Mouse (Mus musculus) lung, embryonic 16.5 days (tissue): ENCODE data around the gene Dip2b. TPM values are rescaled to one million over a fixed set of nuclear protein-coding genes. Genes with fewer than 3 reads are reported as not detected.

Experiments
- ATAC-seq: fragments of 200-750 bp; cut with Nextera tagmentation; 2 replicates; pipeline ENCODE4 v1.8.0; 2017; ENCODE audit warnings: low read depth, mild to moderate bottlenecking, moderate library complexity
- H3K27ac ChIP-seq: fragments of 300-500 bp; sonication (generic); 2 replicates; pipeline ENCODE4 v1.5.1; 2014; ENCODE audit warnings: mild to moderate bottlenecking, control low read depth, low read length
- H3K27me3 ChIP-seq: fragments of 300-500 bp; sonication (generic); 2 replicates; pipeline ENCODE4 v1.6.1; 2014; ENCODE audit warnings: low read depth, low read length, mixed read lengths; ENCODE audit not compliant: control insufficient read depth, insufficient read depth
- H3K36me3 ChIP-seq: fragments of 300-500 bp; sonication (generic); 2 replicates; pipeline ENCODE4 v1.6.1; 2014; ENCODE audit warnings: low read length; ENCODE audit not compliant: control insufficient read depth, insufficient read depth
- H3K4me1 ChIP-seq: fragments of 300-500 bp; sonication (generic); replicated peaks from 2 replicates; pipeline ENCODE4 v1.6.1; 2014; ENCODE audit warnings: low read length, mixed read lengths; ENCODE audit not compliant: control insufficient read depth, insufficient read depth
- H3K4me2 ChIP-seq: fragments of 300-500 bp; sonication (generic); 2 replicates; pipeline ENCODE4 v1.6.1; 2014; ENCODE audit warnings: low read depth, low read length, control low read depth
- H3K4me3 ChIP-seq: fragments of 300-500 bp; sonication (generic); 2 replicates; pipeline ENCODE4 v1.5.1; 2014; ENCODE audit warnings: mild to moderate bottlenecking, low read length, control low read depth
- H3K9ac ChIP-seq: fragments of 300-500 bp; sonication (generic); 2 replicates; pipeline ENCODE4 v1.6.1; 2014; ENCODE audit warnings: low read length, control low read depth
- H3K9me3 ChIP-seq: fragments of 300-500 bp; sonication (generic); 2 replicates; pipeline ENCODE4 v1.6.1; 2016; ENCODE audit warnings: low read length; ENCODE audit not compliant: control insufficient read depth
- WGBS: fragments of 180-500 bp; shearing (Covaris S2); extraction: QIAGEN DNeasy Blood & Tissue Kit; methylation state at CpG from one replicate; pipeline ENCODE4 v1.1.7; 2014; 5-methylcytosine and 5-hydroxymethylcytosine counted together
- polyA plus RNA-seq: library from polyadenylated mRNA; unstranded; fragments of >200 nt; fragmentation: Nextera tagmentation; extraction: Ambion mirVana; gene quantifications from 2 replicates; pipeline ENCODE4 v1.2.1, GENCODE M21; 2015

The Dip2b gene
- polyA plus RNA-seq, 1 experiment from 2014 or later = 10.4 TPM

DNA sequence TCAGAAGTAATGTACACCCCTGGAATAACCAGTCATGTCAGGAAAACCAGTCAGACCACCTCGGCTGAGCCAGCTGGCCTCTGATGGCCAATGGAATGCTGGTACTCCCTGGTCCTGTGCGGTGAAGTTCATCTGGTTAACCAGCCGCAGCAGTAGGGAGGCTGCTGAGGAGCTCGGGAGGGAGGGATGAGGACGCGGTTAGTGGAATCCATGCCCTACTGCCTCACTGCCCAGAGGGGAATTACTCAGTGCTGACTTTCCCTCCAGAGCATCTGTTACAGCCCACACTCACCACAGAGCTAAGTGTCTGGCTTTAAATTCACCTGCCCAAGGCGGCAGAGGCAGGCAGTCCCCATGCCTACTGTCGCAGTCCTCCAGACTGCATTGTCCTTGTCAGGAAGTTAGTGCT lies 51.2 kb downstream of the Dip2b start:
- Histone ChIP-seq H3K36me3 (no peaks in the 10 kb centered on the region), H3K4me2 (0 out of 2 replicates have a peak overlapping the region, but pooled peaks have one; percentile 16), H3K9me3 (no peaks in the 10 kb centered on the region), H3K4me3 (no peak overlapping the region), H3K9ac (no peak overlapping the region), H3K27me3 (no peaks in the 10 kb centered on the region), H3K4me1 (peaks cover 17% of the 10 kb centered on the region), H3K27ac (peak overlapping the region; percentile 67)
- 28% methylated on average over 8 of the region's 8 CpGs for WGBS
- peak; percentile 93 for ATAC-seq

GRCm38 (mm10) chr15:100091818-100092217 lies 53.4 kb downstream of the Dip2b start:
- peak overlapping the region; percentile 15; the same call in 1 of the 2 replicates for H3K4me2 ChIP-seq
- H3K4me1 ChIP-seq = peaks cover 20% of the 10 kb centered on the region
- H3K27me3 ChIP-seq = no peaks in the 10 kb centered on the region
- no peak overlapping the region for H3K4me3 ChIP-seq
- ATAC-seq = no peak; the same call in 1 of the 2 replicates
- no peak overlapping the region for H3K27ac ChIP-seq
- H3K9ac ChIP-seq = no peak overlapping the region
- no peaks in the 10 kb centered on the region for H3K36me3 ChIP-seq
- WGBS = 44% methylated on average over 8 of the region's 8 CpGs
- H3K9me3 ChIP-seq = no peaks in the 10 kb centered on the region

DNA sequence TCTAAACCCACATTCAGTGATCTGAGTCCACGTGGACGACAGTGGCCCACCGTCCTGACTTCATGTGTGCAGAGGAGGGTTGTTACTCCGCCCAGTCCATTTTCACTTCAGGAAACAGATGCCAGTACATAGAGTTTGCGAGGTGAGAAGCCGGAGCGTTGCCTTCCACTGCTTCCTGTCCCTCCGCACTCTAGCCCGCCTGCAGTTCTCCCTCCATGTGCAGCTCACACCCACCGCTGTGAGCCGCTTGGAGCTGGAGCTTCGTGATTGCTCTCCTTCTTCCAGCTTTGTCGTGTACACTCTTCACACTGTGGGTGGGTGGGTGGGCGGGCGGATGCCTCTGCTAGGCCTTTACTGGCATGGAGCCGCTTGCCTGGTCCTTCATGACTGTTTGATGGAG lies 53.8 kb downstream of the Dip2b start:
- H3K27ac ChIP-seq = no peak overlapping the region
- ATAC-seq = peak; percentile 16; the same call in 1 of the 2 replicates
- H3K4me2 ChIP-seq = peak overlapping the region; percentile 15; the same call in 1 of the 2 replicates

DNA sequence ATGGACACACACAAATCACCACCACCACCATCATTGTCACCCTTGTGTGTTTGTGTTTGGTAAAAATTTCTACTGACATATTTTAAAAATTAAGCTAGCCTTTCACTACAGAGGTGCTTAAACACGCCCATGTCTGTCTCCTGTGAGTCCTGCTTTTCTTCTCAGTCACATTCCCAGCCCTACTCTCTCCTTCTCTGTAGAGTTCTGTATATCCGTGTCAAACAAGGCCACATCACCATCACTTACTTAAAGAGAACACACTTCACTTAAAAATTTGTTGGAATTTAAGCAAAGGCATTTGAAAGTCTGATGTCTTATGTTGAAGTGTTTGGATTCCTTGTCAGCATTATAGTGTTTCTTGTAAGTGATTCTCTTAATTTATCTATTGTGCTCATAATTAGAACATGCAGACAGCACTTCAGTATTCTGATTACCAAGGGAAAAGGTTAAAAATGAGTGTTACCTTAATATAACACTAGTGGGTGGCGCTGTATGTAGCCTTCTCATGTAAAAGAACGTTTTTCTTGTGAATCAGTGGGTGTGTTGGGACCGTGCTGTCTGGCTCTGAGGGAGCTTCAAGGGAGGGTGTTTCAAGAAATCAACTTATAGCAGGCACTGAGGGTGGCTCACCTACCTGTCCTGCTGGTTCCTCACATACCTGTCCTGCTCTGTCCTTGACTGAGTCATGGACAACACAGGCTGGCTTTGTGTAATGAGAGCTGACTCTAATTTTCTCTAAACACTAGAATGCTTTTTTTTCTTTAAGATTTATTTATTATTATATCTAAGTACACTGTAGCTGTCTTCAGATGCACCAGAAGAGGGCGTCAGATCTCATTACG lies 58.3 kb downstream of the Dip2b start:
- H3K9ac ChIP-seq = no peak overlapping the region
- H3K36me3 ChIP-seq = no peaks in the 10 kb centered on the region; the same call in 1 of the 2 replicates
- no peak for ATAC-seq
- WGBS = 59% methylated on average over 7 of the region's 7 CpGs
- H3K27ac ChIP-seq = no peak overlapping the region; the same call in 1 of the 2 replicates
- peaks cover 21% of the 10 kb centered on the region for H3K4me1 ChIP-seq
- H3K4me2 ChIP-seq = no peak overlapping the region
- H3K4me3 ChIP-seq = no peak overlapping the region
- H3K27me3 ChIP-seq = no peaks in the 10 kb centered on the region
- no peaks in the 10 kb centered on the region for H3K9me3 ChIP-seq

More for the DNA sequence above, 53.8 kb downstream of the Dip2b start:
- Histone ChIP-seq H3K9me3 (no peaks in the 10 kb centered on the region), H3K9ac (no peak overlapping the region), H3K36me3 (no peaks in the 10 kb centered on the region), H3K27me3 (no peaks in the 10 kb centered on the region), H3K4me3 (no peak overlapping the region), H3K4me1 (peaks cover 20% of the 10 kb centered on the region)
- WGBS = 24% methylated on average over 16 of the region's 16 CpGs

GRCm38 (mm10) chr15:100100336-100100735 lies 61.9 kb downstream of the Dip2b start:
- no peak for ATAC-seq
- Histone ChIP-seq H3K4me1 (peaks cover 16% of the 10 kb centered on the region), H3K4me3 (no peak overlapping the region), H3K4me2 (no peak overlapping the region), H3K27ac (no peak overlapping the region), H3K9ac (no peak overlapping the region), H3K36me3 (no peaks in the 10 kb centered on the region; the same call in 1 of the 2 replicates), H3K27me3 (no peaks in the 10 kb centered on the region), H3K9me3 (no peaks in the 10 kb centered on the region)
- 77% methylated on average over 7 of the region's 7 CpGs for WGBS

GRCm38 (mm10) chr15:100101206-100101605 lies 62.7 kb downstream of the Dip2b start:
- no peaks in the 10 kb centered on the region for H3K9me3 ChIP-seq
- ATAC-seq = no peak
- no peaks in the 10 kb centered on the region for H3K27me3 ChIP-seq
- H3K9ac ChIP-seq = no peak overlapping the region
- no peak overlapping the region for H3K4me3 ChIP-seq
- H3K27ac ChIP-seq = 0 out of 2 replicates have a peak overlapping the region, but pooled peaks have one; percentile 44
- H3K4me2 ChIP-seq = no peak overlapping the region
- H3K4me1 ChIP-seq = peaks cover 16% of the 10 kb centered on the region
- no peaks in the 10 kb centered on the region; the same call in 1 of the 2 replicates for H3K36me3 ChIP-seq

- Histone ChIP-seq H3K27me3 (no peaks in the 10 kb centered on the region), H3K4me2 (no peak overlapping the region), H3K4me1 (peaks cover 21% of the 10 kb centered on the region), H3K9ac (no peak overlapping the region), H3K27ac (no peak overlapping the region), H3K9me3 (no peaks in the 10 kb centered on the region), H3K4me3 (no peak overlapping the region), H3K36me3 (no peaks in the 10 kb centered on the region)
- WGBS = 80% methylated on average over 2 of the region's 2 CpGs
- no peak for ATAC-seq
Observed at GRCm38 (mm10) chr15:100104126-100104525, 65.7 kb downstream of the Dip2b start.

GRCm38 (mm10) chr15:100108071-100108782 lies 69.8 kb downstream of the Dip2b start:
- Histone ChIP-seq H3K4me1 (peaks cover 20% of the 10 kb centered on the region), H3K27ac (no peak overlapping the region), H3K27me3 (no peaks in the 10 kb centered on the region), H3K36me3 (no peaks in the 10 kb centered on the region), H3K9me3 (no peaks in the 10 kb centered on the region), H3K4me2 (no peak overlapping the region), H3K9ac (no peak overlapping the region), H3K4me3 (no peak overlapping the region)
- 48% methylated on average over 18 of the region's 18 CpGs for WGBS
- ATAC-seq = peak; percentile 68; the same call in 1 of the 2 replicates

GRCm38 (mm10) chr15:100109916-100110315 lies 71.5 kb downstream of the Dip2b start:
- no peak for ATAC-seq
- Histone ChIP-seq H3K9me3 (no peaks in the 10 kb centered on the region), H3K9ac (no peak overlapping the region), H3K27me3 (no peaks in the 10 kb centered on the region), H3K27ac (no peak overlapping the region), H3K36me3 (no peaks in the 10 kb centered on the region), H3K4me3 (no peak overlapping the region), H3K4me1 (peaks cover 23% of the 10 kb centered on the region), H3K4me2 (no peak overlapping the region)
- WGBS = 77% methylated on average over 3 of the region's 3 CpGs
